Mouse (Mus musculus) CD4-positive, CD25-positive, alpha-beta regulatory T cell, adult 2 months (primary cell): ENCODE measurements around the gene S100a13.

Experiments used
- DNase-seq: peaks from one replicate; pipeline ENCODE4 v3.0.0-alpha.2; 2012; ENCODE audit warnings: low read depth, low spot score

S100a13 gene

GRCm38 (mm10) chr3:90555954-90556353 is 41.7 kb downstream of the S100a13 start:
- DNase-seq, result no peak

GRCm38 (mm10) chr3:90560008-90560628 is 45.9 kb downstream of the S100a13 start, which contains the start of gene S100a3:
S100a3 (plus strand) TSS chr3:90560578.
- DNase-seq, result no peak
